Mouse (Mus musculus) liver, embryonic 14.5 days (tissue): ENCODE measurements at regions not wholly inside any gene's neighbourhood (a gene's known extent, or its start where the extent isn't known, plus 50 kb on each side); places are given as distances from the start of the nearest gene placed in this dataset.

Source experiments
- ATAC-seq: fragments of 200-750 bp; cut with Nextera tagmentation; 2 replicates; pipeline ENCODE4 v1.8.0; 2017; ENCODE audit warnings: moderate number of reproducible peaks, mild to moderate bottlenecking, moderate library complexity; ENCODE audit not compliant: insufficient read depth
- DNase-seq, 3 experiments: peaks; one replicate each; pipeline ENCODE4 v3.0.0-alpha.2; 2012 to 2013; ENCODE audit warnings: low read depth in 3 of 3, low spot score in 3 of 3
- H3K27ac ChIP-seq: fragments of 300-500 bp; sonication (generic); 2 replicates; pipeline ENCODE4 v1.5.1; 2014; ENCODE audit warnings: moderate library complexity, mild to moderate bottlenecking, control low read depth, inconsistent platforms
- H3K27me3 ChIP-seq: fragments of 300-500 bp; sonication (generic); 2 replicates; pipeline ENCODE4 v1.6.1; 2014; ENCODE audit warnings: mild to moderate bottlenecking, low read length, moderate library complexity; ENCODE audit not compliant: control insufficient read depth, insufficient read depth
- H3K36me3 ChIP-seq: fragments of 300-500 bp; sonication (generic); replicated peaks from 2 replicates; pipeline ENCODE4 v1.6.1; 2014; ENCODE audit warnings: low read depth; ENCODE audit not compliant: control insufficient read depth, insufficient read depth
- H3K4me1 ChIP-seq, 2 experiments: fragments of 200-500 bp in 1 of 2; fragments of 300-500 bp in 1 of 2; sonication (generic) in 1 of 2; replicated peaks; 2 replicates each; pipeline ENCODE4 v1.6.1; 2012 to 2014; ENCODE audit warnings: antibody characterized with exemption in 1 of 2, inconsistent platforms in 1 of 2, low read length in 1 of 2; ENCODE audit not compliant: control insufficient read depth in 2 of 2, insufficient read depth in 2 of 2
- H3K4me2 ChIP-seq: fragments of 300-500 bp; sonication (generic); 2 replicates; pipeline ENCODE4 v1.6.1; 2014; ENCODE audit warnings: low read depth, mild to moderate bottlenecking, control low read depth, moderate library complexity
- H3K4me3 ChIP-seq, 2 experiments: fragments of 200-500 bp in 1 of 2; fragments of 300-500 bp in 1 of 2; sonication (generic) in 1 of 2; 2 replicates each; pipeline ENCODE4 v1.5.1; 2012 to 2014; ENCODE audit warnings: low read depth in 2 of 2, low read length in 2 of 2, mild to moderate bottlenecking in 2 of 2, control low read depth in 1 of 2, inconsistent platforms in 1 of 2, moderate library complexity in 1 of 2; ENCODE audit not compliant: insufficient read depth in 1 of 2
- H3K9ac ChIP-seq: fragments of 300-500 bp; sonication (generic); replicated peaks from 2 replicates; pipeline ENCODE4 v1.6.1; 2014; ENCODE audit warnings: mild to moderate bottlenecking, control low read depth, moderate library complexity
- H3K9me3 ChIP-seq: fragments of 300-500 bp; sonication (generic); 2 replicates; pipeline ENCODE4 v1.6.1; 2016; ENCODE audit warnings: low read length, mixed read lengths; ENCODE audit not compliant: control insufficient read depth
- CTCF ChIP-seq: IDR thresholded peaks from 2 replicates; pipeline ENCODE4 v1.5.1; 2016; ENCODE audit warnings: antibody characterized with exemption, low read depth, control low read depth
- EP300 ChIP-seq: IDR thresholded peaks from 2 replicates; pipeline ENCODE4 v1.6.1; 2016; ENCODE audit warnings: antibody characterized with exemption, low read depth
- WGBS: fragments of 180-500 bp; shearing (Covaris S2); extraction: QIAGEN DNeasy Blood & Tissue Kit; methylation state at CpG from one replicate; pipeline ENCODE4 v1.1.7; 2014; ENCODE audit not compliant: insufficient replicate concordance; 5-methylcytosine and 5-hydroxymethylcytosine counted together

DNA sequence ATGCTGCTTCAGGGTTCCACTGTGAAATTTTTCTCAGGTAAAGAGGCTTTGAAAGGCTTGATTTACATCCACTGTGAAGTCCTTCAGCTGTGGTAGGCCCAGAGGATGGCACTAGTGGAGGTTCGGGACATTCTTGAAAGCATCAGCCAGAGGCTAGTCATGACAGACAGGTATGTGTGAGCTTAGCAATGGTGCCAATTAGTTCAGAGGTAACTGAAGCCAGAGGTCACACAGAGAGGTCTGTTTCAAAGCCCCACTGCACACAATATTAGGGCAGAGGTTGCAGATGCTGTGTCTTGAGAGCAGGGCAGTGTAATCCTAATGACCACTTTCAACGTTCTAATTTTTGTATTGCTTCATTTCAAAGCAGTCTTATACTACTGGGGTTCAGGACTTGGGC, 379.3 kb upstream of the Slc5a7 start:
- Histone ChIP-seq H3K27ac (no peak overlapping the region), H3K4me1 (no peaks in the 10 kb centered on the region), H3K4me3 (no peak overlapping the region), H3K9ac (no peak overlapping the region), H3K27me3 (no peaks in the 10 kb centered on the region), H3K4me2 (no peak overlapping the region), H3K9me3 (no peaks in the 10 kb centered on the region), H3K36me3 (no peaks in the 10 kb centered on the region)
- DNase-seq (no peak), ATAC-seq (no peak)
- TF ChIP-seq CTCF: no peak
- TF ChIP-seq EP300: no peak
- 47% methylated on average over 2 of the region's 2 CpGs for WGBS

DNA sequence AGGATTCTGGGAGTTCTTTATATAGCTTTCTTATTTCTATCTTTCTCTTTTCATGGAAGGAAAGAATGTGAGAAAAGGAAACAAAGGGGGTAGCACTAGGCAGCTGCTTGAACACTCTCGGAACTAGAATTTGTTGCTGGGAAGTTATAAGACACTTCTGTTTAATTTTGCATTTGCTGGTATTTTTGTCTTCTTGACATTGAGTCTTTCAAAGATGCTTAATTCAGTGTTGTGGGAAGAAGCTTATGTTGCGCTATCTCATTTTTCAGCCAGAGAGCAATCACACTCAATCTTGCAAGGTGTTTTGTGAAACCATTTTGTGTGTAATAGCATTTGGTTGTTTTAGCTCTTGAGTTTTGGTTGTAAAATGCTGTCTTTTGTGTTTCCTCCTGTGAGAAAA, 370.7 kb upstream of the Slc5a7 start:
- H3K27ac ChIP-seq: no peak overlapping the region
- H3K27me3 ChIP-seq: no peaks in the 10 kb centered on the region
- H3K4me1 ChIP-seq: no peaks in the 10 kb centered on the region
- H3K9ac ChIP-seq: no peak overlapping the region
- TF ChIP-seq EP300 (no peak), CTCF (no peak)
- no peak overlapping the region for H3K4me3 ChIP-seq
- H3K36me3 ChIP-seq: no peaks in the 10 kb centered on the region
- H3K4me2 ChIP-seq: no peak overlapping the region
- ATAC-seq (no peak), DNase-seq (no peak)
- H3K9me3 ChIP-seq: no peaks in the 10 kb centered on the region
- 68% methylated on average over 2 of the region's 2 CpGs for WGBS

DNA sequence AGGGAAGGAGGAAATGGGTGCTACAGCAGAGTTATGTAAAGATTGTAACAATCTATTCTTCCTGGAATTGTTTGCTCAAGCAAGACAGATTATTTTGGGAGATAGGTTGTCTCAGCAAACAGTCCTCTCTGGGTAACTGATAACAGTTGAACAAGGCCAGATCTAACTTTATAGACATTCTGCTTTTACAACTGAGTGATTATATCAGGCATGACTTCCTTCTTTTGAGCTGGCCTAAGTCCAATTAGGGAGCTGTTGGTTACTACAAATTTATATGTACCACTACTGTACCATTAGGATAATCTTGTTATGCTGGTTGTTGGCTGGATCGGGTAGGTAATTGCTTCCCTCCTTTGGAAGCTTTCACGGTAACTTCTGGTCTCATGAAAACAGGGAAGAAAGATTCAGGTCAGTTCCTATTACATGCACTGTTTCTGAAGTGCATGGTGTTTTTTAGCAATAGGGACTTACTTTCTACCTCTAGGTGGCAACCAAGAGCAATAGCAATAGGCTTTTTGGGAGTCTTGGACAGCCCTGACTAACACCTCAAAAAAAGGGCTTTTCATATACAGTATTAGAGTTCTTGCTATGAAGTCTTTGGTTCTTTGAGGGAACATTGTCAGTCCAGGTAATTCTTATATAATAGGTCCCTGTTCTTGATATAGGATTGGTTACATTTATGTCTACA, 363.9 kb upstream of the Slc5a7 start:
- ATAC-seq: no peak
- WGBS: 53% methylated on average over 2 of the region's 2 CpGs
- no peaks in the 10 kb centered on the region for H3K27me3 ChIP-seq
- no peaks in the 10 kb centered on the region for H3K9me3 ChIP-seq
- H3K27ac ChIP-seq: no peak overlapping the region
- DNase-seq: no peak
- no peaks in the 10 kb centered on the region for H3K4me1 ChIP-seq
- no peak overlapping the region for H3K4me2 ChIP-seq
- no peak overlapping the region for H3K9ac ChIP-seq
- TF ChIP-seq EP300 (no peak), CTCF (peak; percentile 32; the same call in 1 of the 2 replicates)
- H3K4me3 ChIP-seq: no peak overlapping the region
- no peaks in the 10 kb centered on the region for H3K36me3 ChIP-seq

DNA sequence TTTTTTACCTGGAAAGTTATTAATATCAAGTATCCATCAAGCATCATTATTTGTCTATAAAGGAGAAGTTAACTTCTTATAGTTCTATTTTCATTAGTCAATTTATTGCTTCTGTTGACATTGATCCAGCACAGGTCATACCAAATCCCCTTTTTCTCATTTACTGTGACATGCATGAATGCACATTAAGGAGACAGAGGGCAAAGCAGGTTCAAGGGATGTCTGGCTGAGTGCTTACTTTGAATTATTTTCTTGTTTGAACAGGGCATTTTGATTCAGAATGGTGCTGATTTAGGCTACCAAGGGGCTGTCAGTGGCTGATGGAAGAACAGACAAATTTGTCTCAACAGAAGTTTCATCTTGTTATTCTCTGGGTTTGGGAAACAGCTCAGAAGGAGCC, 357.7 kb upstream of the Slc5a7 start:
- Histone ChIP-seq H3K27me3 (no peaks in the 10 kb centered on the region), H3K9ac (no peak overlapping the region), H3K4me3 (no peak overlapping the region), H3K4me2 (no peak overlapping the region), H3K27ac (no peak overlapping the region), H3K4me1 (no peaks in the 10 kb centered on the region), H3K9me3 (no peaks in the 10 kb centered on the region), H3K36me3 (no peaks in the 10 kb centered on the region)
- DNase-seq (no peak), ATAC-seq (no peak)
- TF ChIP-seq EP300 (no peak), CTCF (no peak)
